9 mouse cellular contexts compared by ENCODE assay signal in the genomic region with DNA sequence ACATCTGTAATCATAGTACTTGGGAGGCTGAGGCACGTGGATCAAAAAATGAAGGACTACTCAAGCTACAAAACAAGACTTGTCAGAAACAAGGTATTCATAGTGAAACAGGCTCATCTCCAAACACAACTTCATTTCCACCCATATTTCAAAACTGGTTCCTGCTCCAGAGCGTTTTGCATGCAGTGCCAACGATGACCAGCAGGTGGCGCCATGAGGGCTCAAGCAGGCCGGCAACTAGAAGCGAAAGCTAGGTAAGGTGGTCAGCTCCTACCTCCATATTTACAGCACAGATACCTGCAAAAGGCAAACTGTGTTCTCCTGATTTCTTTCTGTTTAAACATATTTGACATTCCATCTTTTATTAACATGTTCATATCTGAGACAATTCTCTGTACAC. TPM values are rescaled to one million over a fixed set of nuclear protein-coding genes. Genes with fewer than 3 reads are reported as not detected.
DNase-seq lines count a peak whose midpoint lies in the region; ATAC-seq and TF ChIP-seq lines count a peak whose summit lies in the region.
"Had no signal": no experiment of that assay in that cellular context is flagged by ENCODE, and none has a peak within 500 bp of the region (broad histone marks: within the 10 kb centered on the region; RNA-seq: fewer than 3 reads in every experiment).

No protein-coding gene starts in this region.

- intact Hi-C loops in heart, postnatal 25 days (cut with DNase I): loop anchor here (1.0 kb wide), 1 partner anchor 94 kb away; no protein-coding TSS in a partner anchor

- H3K4me3 ChIP-seq in heart, embryonic 12.5 days: no peak overlapping the region
- no peak overlapping the region for H3K4me3 ChIP-seq in embryonic fibroblast, embryonic 13.5 days (ENCODE audit: insufficient read depth, low read length)
- H3K4me3 ChIP-seq: neural tube, embryonic 12.5 days had no signal

- H3K9ac ChIP-seq in heart, embryonic 12.5 days: no peak overlapping the region
- H3K9ac ChIP-seq: neural tube, embryonic 12.5 days had no signal

- 7% methylated on average over 6 of the region's 6 CpGs for WGBS in heart, embryonic 12.5 days

- no peak for ATAC-seq in heart, embryonic 12.5 days (ENCODE audit: insufficient number of reproducible peaks, low FRiP score)

- no peak overlapping the region for H3K27ac ChIP-seq in heart, embryonic 12.5 days (ENCODE audit: poor library complexity, severe bottlenecking)
- H3K27ac ChIP-seq in embryonic fibroblast, embryonic 13.5 days (ENCODE audit: insufficient read depth, low read length): no peak overlapping the region
- H3K27ac ChIP-seq: neural tube, embryonic 12.5 days had no signal

- H3K27me3 ChIP-seq in heart, embryonic 12.5 days (replicated peaks): peaks cover 9% of the 10 kb centered on the region; the same call in 1 of the 2 replicates
- H3K27me3 ChIP-seq in splenic B cell, adult 2 months (ENCODE audit: control insufficient read depth, insufficient read depth, low read length, poor library complexity, severe bottlenecking): no peaks in the 10 kb centered on the region

- no peak overlapping the region for H3K4me2 ChIP-seq in heart, embryonic 12.5 days
- H3K4me2 ChIP-seq: neural tube, embryonic 12.5 days had no signal

- no peaks in the 10 kb centered on the region for H3K9me3 ChIP-seq in heart, embryonic 12.5 days (replicated peaks)
- H3K9me3 ChIP-seq: neural tube, embryonic 12.5 days had no signal

- no peaks in the 10 kb centered on the region for H3K4me1 ChIP-seq in heart, embryonic 12.5 days (replicated peaks)
- H3K4me1 ChIP-seq in embryonic fibroblast, embryonic 13.5 days (ENCODE audit: control insufficient read depth, insufficient read depth, low read length): no peaks in the 10 kb centered on the region
- H3K4me1 ChIP-seq: neural tube, embryonic 12.5 days had no signal

- H3K36me3 ChIP-seq in heart, embryonic 12.5 days: no peaks in the 10 kb centered on the region
- no peaks in the 10 kb centered on the region for H3K36me3 ChIP-seq in splenic B cell, adult 2 months (ENCODE audit: control insufficient read depth, insufficient read depth, low read length, poor library complexity, severe bottlenecking)
- H3K36me3 ChIP-seq: neural tube, embryonic 12.5 days had no signal

- peak; percentile 68 to 94 for DNase-seq in heart, adult 18-20 months
- DNase-seq in adrenal gland, postnatal 25 days: peak; percentile 88
- peak; percentile 39 for DNase-seq in heart, postnatal 25 days (ENCODE audit: low spot score)
- peak; percentile 20 to 95 for DNase-seq in left cerebral cortex, adult 8-10 months (ENCODE audit: low spot score in 2 of 2)
- DNase-seq in monocyte, adult 2 months (ENCODE audit: low read depth in 1 of 2, low spot score in 2 of 2): peak; percentile 50 to 71
- peak; percentile 90 for DNase-seq in splenic B cell, adult 2 months (ENCODE audit: low read depth, low spot score)

- TF ChIP-seq POLR2A in embryonic fibroblast, embryonic 13.5 days (IDR thresholded peaks at IDR 0.05; ENCODE audit: low read depth, low read length): no peak

- TF ChIP-seq CTCF in embryonic fibroblast, embryonic 13.5 days (IDR thresholded peaks at IDR 0.05; ENCODE audit: borderline replicate concordance, insufficient read depth, low read length): peak; percentile 98

RNA-seq across cellular contexts. Expression of a gene that starts 22.9 kb away (rescaled TPM):
- 10 to 100 TPM; 36.0 to 43.0 TPM for total RNA-seq in heart, adult 18-20 months (2021)
- 14.2 and 16.8 TPM in 2 replicates for polyA plus RNA-seq in heart, embryonic 12.5 days (2016; fragmentation: Nextera tagmentation; extraction: Ambion mirVana)
- 43.4 and 54.4 TPM in 2 replicates for total RNA-seq in adrenal gland, postnatal 25 days (2021)
- 24.2 and 26.4 TPM in 2 replicates for polyA plus RNA-seq in embryonic fibroblast, embryonic 13.5 days (2011; ENCODE audit: insufficient read length, low read depth, missing spikeins)
- total RNA-seq in heart, postnatal 25 days (2021): 10 to 100 TPM; 36.0 to 36.8 TPM
- total RNA-seq in left cerebral cortex, adult 8-10 months (2022): 10 to 100 TPM; 60.1 to 69.3 (median 65.6) TPM

RNA-seq across cellular contexts. Expression of a gene that starts 48.4 kb away (rescaled TPM):
- total RNA-seq in heart, adult 18-20 months (2021): not detected
- 0.10 and 0.12 TPM in 2 replicates for polyA plus RNA-seq in heart, embryonic 12.5 days (2016; fragmentation: Nextera tagmentation; extraction: Ambion mirVana)
- total RNA-seq in adrenal gland, postnatal 25 days (2021): not detected in 2 replicates
- polyA plus RNA-seq in embryonic fibroblast, embryonic 13.5 days (2011; ENCODE audit: insufficient read length, low read depth, missing spikeins): not detected in 2 replicates
- not detected for total RNA-seq in heart, postnatal 25 days (2021)
- under 1 TPM in 1 of 4 experiments, not detected in 3; 0.17 TPM for total RNA-seq in left cerebral cortex, adult 8-10 months (2022)

Comparison
In these comparisons a context has a peak if more than half of its experiments do, and no peak if none do; other contexts are left out.
1. DNase-seq: peak in every context shown above with its lines; median percentile 90 in splenic B cell, adult 2 months; 88 in adrenal gland, postnatal 25 days; 81 in heart, adult 18-20 months; 60 in monocyte, adult 2 months; 58 in left cerebral cortex, adult 8-10 months; 39 in heart, postnatal 25 days.